Mouse (Mus musculus) kidney, adult 11 months (tissue): ENCODE measurements around the gene Pnn.
"Not testable (repeated sequence)": the region's sequence is repeated elsewhere in the genome, so short reads cannot be mapped to it uniquely, and the experiment has no call there.

Experiments used
- DNase-seq: peaks from one replicate; pipeline ENCODE4 v3.0.0; 2022

Gene Pnn

GRCm38 (mm10) chr12:59066448-59067077 is at the start of gene Pnn:
Pnn (plus strand) TSS chr12:59066884.
- DNase-seq: peak; percentile 98

GRCm38 (mm10) chr12:59017970-59018369 is 48.7 kb upstream of the Pnn start:
- no peak for DNase-seq

- no peak for DNase-seq
Observed at GRCm38 (mm10) chr12:59019891-59020290, 46.8 kb upstream of the Pnn start.

- DNase-seq: no peak
Observed at GRCm38 (mm10) chr12:59021306-59021705, 45.4 kb upstream of the Pnn start.

GRCm38 (mm10) chr12:59032101-59032500 is 34.6 kb upstream of the Pnn start:
- no peak for DNase-seq

GRCm38 (mm10) chr12:59039162-59039970 is 27.3 kb upstream of the Pnn start:
- no peak for DNase-seq

GRCm38 (mm10) chr12:59039971-59040844 is 26.5 kb upstream of the Pnn start:
- DNase-seq: peak; percentile 34

GRCm38 (mm10) chr12:59040851-59041250 is 25.8 kb upstream of the Pnn start:
- DNase-seq: no peak

- no peak for DNase-seq
Observed at GRCm38 (mm10) chr12:59052470-59052869, 14.2 kb upstream of the Pnn start.

GRCm38 (mm10) chr12:59053166-59053565 is 13.5 kb upstream of the Pnn start:
- no peak for DNase-seq

- DNase-seq: no peak
Observed at GRCm38 (mm10) chr12:59053976-59054375, 12.7 kb upstream of the Pnn start.

- no peak for DNase-seq
Observed at GRCm38 (mm10) chr12:59055196-59055850, 11.4 kb upstream of the Pnn start.

GRCm38 (mm10) chr12:59056222-59056621 is 10.5 kb upstream of the Pnn start:
- no peak for DNase-seq

GRCm38 (mm10) chr12:59058242-59058641 is 8.4 kb upstream of the Pnn start:
- not testable (repeated sequence) for DNase-seq

GRCm38 (mm10) chr12:59060322-59060721 is 6.4 kb upstream of the Pnn start:
- no peak for DNase-seq

- peak; percentile 72 for DNase-seq
Observed at GRCm38 (mm10) chr12:59060993-59061595, 5.6 kb upstream of the Pnn start, which contains the start of gene Trappc6b. Trappc6b (minus strand) TSS chr12:59061472.

- DNase-seq: no peak
Observed at GRCm38 (mm10) chr12:59064837-59065236, 1.8 kb upstream of the Pnn start.

GRCm38 (mm10) chr12:59065776-59066175 is 908 bp upstream of the Pnn start:
- DNase-seq: no peak

GRCm38 (mm10) chr12:59067095-59067494 is 411 bp downstream of the Pnn start:
- DNase-seq: no peak

- no peak for DNase-seq
Observed at GRCm38 (mm10) chr12:59068791-59069190, 2.1 kb downstream of the Pnn start.

GRCm38 (mm10) chr12:59072286-59072685 is 5.6 kb downstream of the Pnn start:
- no peak for DNase-seq

GRCm38 (mm10) chr12:59074052-59074451 is 7.4 kb downstream of the Pnn start:
- no peak for DNase-seq
